Mouse (Mus musculus) bone marrow macrophage, adult 2 months (primary cell): ENCODE results near the gene Nup98.

Experiments used
- CTCF ChIP-seq: IDR thresholded peaks from 2 replicates; pipeline ENCODE4 v1.5.1; 2012; ENCODE audit warnings: low read depth, mild to moderate bottlenecking, low read length, moderate library complexity
- POLR2A ChIP-seq: IDR thresholded peaks from 2 replicates; pipeline ENCODE4 v1.6.1; 2012; ENCODE audit warnings: mild to moderate bottlenecking, low read depth, low read length, borderline replicate concordance

DNA sequence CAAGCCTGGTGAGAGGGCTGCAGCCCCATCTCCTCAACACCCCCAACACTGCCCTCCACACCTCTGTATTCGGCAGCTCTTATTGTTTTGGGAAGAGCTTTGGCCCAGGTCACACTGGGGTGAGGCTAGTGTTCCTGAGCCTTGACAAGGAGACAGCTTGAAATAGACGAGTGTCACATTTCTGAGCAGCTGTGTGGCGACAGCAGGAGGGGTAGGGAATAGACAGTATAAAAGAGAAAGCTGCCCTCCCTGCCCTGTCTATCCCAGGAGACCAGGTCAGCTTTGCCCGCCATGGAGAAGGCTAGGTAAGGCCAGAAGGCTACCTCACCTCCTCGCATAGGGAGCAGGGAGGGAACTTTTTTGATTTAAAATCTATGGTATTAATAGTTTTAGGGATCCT, 108.5 kb downstream of the Nup98 start, which contains the start of gene Art1:
- TF ChIP-seq POLR2A (no peak), CTCF (no peak)
